Mouse (Mus musculus): ENCODE measurements around the gene Fbxw25.
"Not testable (repeated sequence)": the region's sequence is repeated elsewhere in the genome, so short reads cannot be mapped to it uniquely, and the experiment has no call there.

Fbxw25 gene

GRCm38 (mm10) chr9:109664552-109664951 is at the start of gene Fbxw25:
Gene Fbxw25 (minus strand): TSS chr9:109664652.
- DNase-seq (ENCODE audit: low spot score in 2 of 2) = not testable (repeated sequence)

GRCm38 (mm10) chr9:109702600-109702999 is 38.1 kb upstream of the Fbxw25 start, which contains the start of gene Fbxw18:
Gene Fbxw18 (minus strand): TSS chr9:109702700.
- DNase-seq (ENCODE audit: low spot score in 2 of 2) = not testable (repeated sequence)

- peak in 1 of 2 experiments; percentile 23 for DNase-seq (ENCODE audit: low spot score in 2 of 2)
Observed at GRCm38 (mm10) chr9:109685299-109685698, 20.8 kb upstream of the Fbxw25 start.

GRCm38 (mm10) chr9:109625957-109626356 is 38.5 kb downstream of the Fbxw25 start, which contains the start of gene Fbxw24:
Gene Fbxw24 (minus strand): TSS chr9:109626057.
- DNase-seq (ENCODE audit: low spot score in 2 of 2) = not testable (repeated sequence)

- not testable (repeated sequence) for DNase-seq (ENCODE audit: low spot score in 2 of 2)
Observed at GRCm38 (mm10) chr9:109606837-109607236, 57.6 kb downstream of the Fbxw25 start.

GRCm38 (mm10) chr9:109602128-109602527 is 62.3 kb downstream of the Fbxw25 start:
- DNase-seq (ENCODE audit: low spot score in 2 of 2) = not testable (repeated sequence)

GRCm38 (mm10) chr9:109597226-109597625 is 67.2 kb downstream of the Fbxw25 start:
- no peak for DNase-seq (ENCODE audit: low spot score in 2 of 2)
